Mouse (Mus musculus): ENCODE data around the gene Msi2.

Msi2 gene

DNA sequence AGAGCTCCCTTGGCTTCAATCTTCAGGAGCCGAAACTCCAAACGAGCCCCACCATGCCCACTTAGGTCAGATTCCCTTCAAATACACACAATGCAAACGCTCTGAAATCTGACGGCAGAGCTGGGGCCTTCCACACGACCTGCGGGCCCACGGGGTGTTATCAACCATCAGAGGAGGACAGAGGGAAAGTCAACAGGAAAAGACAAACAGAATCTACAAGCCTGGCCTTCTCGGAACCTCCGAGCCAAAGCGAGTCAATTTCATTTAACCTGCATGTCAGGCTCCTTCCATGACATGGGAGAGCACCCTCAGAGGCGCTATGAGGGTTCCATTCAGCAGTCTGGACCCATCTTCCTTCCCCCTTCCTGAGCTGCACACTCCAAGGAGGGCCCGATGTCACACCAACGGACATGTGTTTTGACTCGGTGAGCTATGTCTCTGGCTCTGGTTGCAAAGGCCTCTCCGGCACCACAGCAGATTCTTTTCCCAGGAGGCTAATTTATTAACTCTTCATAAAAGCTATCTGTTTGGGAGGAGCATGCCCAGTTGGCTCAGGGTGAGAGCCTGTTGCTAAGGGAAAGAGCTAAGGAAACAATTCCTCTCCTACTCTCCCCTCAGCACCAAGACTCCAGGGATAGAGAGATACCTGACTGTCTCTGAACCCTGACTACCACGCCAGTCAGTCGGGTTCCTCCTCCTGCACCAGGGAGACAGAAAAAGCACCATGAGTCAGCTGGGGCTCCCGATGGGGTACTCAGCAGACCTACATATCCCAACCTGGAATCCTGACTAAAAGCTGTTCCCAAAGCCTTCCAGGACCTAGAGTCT, 42.6 kb downstream of the Msi2 start:
- no peak for DNase-seq (ENCODE audit: low spot score)

DNA sequence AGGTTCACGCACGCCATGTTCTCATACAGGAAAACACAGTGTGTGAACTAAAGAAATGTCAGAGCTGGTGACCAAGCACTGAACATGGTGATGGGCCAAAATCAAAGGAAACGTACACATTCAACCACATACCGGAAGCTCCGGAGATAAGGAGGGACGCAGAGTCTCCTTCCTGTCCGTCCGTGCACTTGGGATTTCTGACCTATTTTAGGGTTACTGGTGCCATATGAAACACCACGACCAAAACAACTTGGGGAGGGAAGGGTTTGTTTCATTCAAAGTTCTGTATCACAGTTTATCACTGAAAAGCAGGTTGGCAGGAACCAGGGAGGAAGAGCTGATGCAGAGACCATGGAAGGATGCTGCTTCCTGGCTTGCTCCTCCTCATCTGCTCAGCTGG, 44.2 kb downstream of the Msi2 start:
- DNase-seq (ENCODE audit: low spot score), result no peak

DNA sequence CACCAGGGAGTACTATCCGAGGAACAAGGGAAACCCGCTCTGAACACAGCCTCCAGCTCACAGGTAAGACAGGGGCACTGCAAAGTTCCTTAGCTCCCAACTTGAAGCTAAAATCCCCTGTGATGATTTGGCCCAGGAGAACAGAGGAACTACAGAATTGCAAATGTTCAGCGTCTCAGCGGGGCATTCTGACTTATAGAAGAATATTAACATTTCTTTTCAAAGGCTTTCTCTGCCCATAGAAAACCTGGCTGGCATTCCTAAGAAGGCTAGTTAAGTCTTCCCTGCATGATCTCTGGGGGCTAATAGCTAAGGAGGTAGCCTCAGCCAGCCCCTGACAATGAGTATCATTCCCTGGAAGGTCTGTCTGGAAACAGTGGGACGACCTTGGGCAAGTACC, 47.4 kb downstream of the Msi2 start:
- no peak for DNase-seq (ENCODE audit: low spot score)

DNA sequence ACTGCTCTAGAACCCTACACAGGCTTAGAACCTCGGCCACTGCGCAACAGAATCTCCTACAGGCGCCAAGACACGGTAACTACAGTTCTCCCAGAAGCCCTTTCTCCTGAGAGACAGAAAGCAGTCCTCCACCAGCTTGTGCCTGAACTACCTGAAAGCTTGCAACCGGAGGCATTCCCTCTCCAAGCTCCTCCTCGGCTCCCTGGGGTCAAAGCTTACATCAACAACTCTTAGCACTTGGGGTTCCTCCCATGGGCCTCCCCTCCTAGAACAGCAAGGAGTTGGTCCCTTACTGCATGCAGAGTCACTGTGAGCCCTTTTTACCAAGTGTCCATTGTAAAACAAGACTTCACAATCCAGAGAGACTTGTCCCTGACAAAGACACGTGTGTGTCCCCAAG, 49.2 kb downstream of the Msi2 start:
- no peak for DNase-seq (ENCODE audit: low spot score)

DNA sequence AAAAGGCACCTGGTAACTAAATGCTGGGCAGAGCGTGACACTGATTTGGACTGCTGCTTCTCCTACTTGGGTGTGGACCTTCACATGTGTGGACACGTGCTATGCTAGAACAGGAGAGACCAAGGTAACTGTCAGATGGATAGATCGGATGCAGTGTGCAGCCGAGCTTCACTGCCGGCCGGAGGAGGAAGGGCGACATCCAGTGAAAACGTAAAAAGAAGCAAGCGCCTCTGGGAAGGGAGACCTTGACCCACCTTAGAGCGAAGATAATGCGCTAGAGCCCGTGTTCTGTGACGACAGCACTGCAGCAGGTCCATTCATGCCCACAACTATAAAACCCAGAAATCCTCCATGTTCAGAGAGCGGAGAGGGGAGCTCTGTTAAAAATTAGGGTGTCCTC, 50.0 kb downstream of the Msi2 start:
- no peak for DNase-seq (ENCODE audit: low spot score)

DNA sequence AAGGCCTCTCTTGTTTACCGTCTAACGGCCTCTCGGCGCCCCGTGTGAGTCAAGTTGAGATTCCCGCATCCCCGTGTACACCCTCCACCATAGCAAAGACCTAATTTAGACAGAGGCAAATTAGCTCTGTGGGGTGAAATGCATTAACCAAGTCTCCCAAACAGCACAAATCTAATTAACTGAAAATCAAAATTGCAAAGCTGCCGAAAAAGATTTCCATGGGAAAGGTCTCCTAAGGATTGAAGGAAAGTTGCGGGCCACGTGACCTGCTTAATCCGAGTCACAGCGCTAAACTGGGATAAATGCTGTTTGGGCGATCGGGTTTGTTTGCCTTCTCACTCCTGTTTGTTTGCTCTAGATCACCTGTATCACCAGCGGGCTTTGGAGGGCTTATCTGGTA, 52.5 kb downstream of the Msi2 start:
- no peak for DNase-seq (ENCODE audit: low spot score)

DNA sequence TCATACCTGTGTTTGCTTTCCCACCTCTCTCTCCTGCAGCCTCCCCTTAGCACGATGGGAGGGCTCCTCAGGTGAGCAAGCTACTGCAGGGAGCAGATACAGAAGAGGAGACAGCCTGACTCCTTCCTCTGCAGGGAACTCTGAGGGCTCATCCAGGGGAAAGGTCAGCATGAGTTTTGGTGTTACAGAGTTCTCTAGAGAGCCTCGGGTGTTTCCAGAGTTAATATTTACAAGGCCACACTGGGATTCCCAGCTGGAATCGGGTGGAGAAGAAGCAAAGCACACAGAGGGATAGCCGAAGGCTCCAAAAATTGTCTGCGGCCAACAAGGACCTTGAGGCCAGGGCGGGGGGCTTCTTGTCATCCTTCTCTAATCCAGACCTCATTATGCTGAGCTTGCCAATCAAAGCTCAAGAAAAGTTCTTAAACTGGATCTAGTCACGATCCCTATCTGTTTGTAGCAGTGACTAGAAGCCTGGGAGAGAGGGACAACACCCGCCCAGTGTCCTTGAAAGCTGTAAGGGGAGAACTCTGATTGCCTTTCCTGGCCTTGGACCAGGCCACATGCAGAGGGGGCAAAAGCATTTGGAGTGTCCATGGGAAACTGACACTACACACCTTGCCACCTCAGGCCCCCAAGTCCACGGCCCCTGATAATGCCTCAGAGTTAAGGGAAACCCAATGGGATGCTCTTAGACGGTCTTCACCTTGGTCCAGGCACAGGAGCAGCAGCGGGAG, 56.7 kb downstream of the Msi2 start:
- DNase-seq (ENCODE audit: low spot score), result no peak

DNA sequence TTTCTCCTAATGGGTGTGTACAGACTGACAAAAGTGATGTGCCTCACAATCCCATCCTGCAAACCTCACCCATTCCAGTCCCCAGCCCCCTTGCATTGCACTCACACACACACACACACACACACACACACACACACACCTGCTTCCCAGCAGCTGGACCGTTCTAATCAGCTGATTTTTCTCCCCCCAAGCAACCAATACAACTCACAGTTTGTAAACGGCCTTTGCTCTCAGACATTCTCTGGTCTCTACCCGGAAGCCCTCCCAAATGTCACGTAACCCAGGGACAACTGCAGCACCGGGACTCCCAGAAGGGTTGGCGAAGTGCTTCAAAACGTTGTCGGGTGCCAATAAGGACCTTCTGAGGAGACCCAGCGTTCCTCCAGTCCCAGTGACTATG, 57.9 kb downstream of the Msi2 start:
- DNase-seq (ENCODE audit: low spot score), result no peak

DNA sequence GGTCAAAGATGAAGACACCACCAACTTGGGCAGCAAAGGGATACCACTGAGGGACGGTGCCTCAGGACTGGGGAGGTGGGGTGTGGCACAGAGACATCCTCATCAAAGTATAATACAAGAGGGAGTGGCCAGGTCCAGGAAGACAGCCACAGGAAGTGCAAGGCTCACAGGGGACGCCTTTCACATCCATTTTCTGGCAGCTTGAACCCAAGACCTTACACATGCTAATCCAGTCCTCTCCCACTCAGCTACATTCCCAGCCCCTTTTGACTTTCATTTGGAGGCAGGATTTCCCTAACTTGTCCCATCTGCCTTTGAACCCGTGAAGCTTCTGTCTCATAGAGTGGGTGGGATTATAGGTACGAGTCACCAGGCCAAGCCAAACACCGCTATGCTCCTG, 59.4 kb downstream of the Msi2 start:
- no peak for DNase-seq (ENCODE audit: low spot score)

DNA sequence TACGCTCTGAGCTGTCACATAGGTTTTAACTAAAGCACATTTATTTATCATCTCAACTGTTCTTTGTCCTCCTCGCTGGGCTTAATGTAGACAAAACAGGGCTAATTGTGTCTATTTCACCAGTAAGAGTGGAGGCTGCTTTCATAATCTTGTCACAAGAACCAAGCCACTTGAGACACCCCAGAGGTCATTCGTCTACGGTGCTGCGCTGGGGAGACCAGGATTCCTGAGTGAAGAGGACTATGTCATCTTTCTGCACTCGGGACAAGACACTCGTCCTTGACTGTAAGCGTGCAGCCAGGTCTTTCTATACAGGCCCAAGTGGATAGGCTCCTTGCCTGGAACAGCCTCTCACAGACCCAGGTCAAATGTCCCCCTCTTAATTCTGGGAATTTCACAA, 62.5 kb downstream of the Msi2 start:
- no peak for DNase-seq (ENCODE audit: low spot score)

DNA sequence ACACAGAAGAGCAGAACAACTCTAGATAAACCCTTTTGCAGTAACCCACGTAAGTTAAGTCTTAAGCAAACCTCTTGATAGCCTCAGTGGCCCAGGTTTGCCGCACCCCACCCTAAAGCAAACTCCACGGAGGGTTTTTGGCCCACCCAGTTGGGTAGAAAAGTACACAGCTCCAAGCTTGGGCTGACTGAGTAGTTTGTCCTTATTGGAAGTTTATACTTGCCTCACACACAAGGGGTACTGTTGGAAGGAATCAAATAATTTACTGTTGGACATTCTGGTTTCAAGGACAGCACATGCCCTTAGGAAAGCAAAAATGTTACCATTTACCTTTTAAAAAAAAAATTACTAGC, 63.1 kb downstream of the Msi2 start:
- no peak for DNase-seq (ENCODE audit: low spot score)

DNA sequence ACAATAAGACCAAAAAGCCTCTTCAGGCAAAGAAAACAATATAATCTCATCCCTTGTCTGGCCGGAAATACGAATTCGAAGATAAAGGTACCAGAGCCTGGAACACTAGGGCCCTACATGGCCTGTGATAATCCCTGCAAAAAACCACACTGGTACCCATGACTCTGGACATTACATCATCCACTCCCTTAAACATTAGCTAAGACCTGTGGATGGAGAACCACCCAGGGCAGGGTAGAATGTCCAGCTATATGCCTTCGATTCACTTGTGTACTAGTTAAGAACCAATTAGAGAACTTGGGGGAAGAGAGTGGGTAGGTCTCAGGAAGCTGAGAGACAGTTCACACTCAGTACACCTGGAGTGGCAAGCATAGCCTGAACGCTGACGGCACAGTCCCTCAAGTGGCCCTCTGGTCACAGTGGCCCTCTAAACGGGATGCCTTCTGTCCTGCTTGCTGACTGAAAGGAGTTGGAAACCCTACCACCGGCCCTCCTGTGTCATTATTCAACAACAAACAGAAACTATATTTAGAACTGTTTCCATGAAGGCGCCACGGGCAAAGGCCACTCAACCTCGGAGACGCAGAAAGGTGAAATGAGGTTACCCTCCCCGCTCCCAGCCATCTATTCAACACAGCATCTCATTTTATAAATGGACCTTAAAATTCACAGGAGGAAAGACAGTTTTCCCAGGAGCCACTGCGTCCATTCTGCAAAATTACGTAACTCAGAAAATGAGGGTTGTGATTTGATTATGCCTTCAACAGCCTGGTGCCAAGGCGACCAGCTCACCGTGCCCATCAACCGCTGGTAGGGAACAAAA, 63.7 kb downstream of the Msi2 start:
- no peak for DNase-seq (ENCODE audit: low spot score)

DNA sequence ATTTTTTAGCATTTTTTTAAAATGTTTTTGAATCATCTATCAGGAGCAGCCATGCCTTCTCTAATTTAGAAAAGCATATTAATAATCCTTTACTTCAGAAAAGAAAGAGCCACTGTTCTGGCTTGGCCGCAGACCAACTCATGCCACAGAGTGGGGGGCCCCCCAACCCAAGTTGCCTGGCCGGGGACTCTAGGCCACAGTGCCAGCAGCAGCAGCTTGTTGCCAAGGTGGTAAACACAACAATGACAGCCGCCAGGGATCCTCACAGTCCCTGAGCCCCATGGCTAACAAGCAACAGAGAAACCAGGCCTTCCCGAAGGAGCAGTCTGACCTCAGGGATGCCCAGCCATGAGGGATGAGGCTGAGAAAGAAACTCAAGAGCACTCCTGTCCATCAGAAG, 68.0 kb downstream of the Msi2 start:
- no peak for DNase-seq (ENCODE audit: low spot score)

DNA sequence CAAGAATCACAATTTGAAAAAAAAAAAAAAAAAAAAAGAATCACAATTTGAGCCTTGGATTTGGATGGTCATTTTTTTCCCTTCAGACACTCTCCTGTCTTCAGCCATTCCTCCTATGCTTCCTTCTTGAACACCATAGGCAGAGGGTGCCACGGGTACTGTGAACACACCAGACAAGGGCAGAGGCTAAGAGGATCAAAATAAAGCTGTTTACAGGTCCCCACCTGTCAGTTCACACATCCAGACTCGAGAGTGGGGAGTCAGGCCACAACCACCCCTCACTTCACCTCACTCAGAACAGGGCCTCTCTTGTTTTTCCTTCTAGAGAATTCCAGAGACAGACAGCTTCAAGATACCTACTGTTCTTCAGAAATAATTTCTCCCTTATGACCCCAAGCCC, 69.3 kb downstream of the Msi2 start:
- DNase-seq (ENCODE audit: low spot score), result no peak

DNA sequence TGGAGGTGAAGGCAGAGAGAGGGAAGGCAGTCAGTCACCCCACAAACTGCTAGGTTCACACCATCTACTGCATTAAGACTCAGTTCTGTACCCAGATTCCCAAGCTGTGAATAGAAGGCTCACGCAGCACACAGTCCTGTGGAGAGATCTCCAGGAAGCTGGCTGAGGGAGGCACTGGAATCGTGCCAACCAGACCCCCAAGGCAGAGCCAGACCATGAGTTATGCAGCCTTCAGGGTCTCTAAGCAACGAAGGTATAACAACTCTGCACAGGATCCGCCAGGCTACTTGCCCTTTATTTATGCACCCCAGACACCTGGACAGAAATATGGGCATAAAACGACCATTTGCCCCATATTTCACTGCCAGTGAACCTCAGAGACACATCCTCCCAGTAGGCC, 69.9 kb downstream of the Msi2 start:
- DNase-seq (ENCODE audit: low spot score), result no peak

DNA sequence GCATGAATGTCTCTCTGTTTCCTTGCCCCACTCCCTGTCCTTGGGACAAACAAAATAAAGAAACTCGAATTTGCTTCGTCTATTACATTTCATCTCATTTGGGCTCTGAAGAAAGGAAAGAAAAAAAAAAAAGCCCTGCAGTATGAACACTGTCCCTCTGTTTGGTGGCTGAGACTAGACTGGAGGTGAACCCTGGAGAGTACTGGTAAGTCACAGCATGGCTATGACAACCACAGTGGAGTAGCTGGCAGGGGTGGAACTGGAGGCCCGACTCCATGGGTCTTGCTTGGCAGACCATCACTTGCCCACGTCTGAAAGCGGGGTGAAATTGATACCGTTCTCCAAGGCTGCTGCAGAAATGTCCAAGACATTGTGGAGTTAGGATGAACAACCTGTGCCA, 71.8 kb downstream of the Msi2 start:
- DNase-seq (ENCODE audit: low spot score), result no peak

DNA sequence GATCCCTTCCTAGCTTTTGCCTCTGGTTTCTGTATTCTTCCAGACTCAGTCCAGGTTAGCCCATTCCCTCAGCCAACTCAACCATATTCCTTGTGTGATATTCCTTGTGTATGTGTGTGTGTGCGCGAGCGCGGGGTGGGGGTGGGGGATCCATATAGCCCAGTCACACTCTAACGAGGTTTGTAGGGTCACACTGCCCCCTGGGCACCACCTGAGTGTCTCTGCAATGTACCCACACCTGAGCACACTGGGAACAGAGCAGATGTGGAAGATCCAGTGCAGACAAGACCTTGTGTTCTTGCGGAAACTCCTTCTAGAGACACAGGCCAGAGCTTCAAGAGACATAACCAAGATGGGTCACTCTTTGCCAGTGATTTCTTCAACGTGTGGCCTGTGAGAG, 72.5 kb downstream of the Msi2 start:
- no peak for DNase-seq (ENCODE audit: low spot score)

DNA sequence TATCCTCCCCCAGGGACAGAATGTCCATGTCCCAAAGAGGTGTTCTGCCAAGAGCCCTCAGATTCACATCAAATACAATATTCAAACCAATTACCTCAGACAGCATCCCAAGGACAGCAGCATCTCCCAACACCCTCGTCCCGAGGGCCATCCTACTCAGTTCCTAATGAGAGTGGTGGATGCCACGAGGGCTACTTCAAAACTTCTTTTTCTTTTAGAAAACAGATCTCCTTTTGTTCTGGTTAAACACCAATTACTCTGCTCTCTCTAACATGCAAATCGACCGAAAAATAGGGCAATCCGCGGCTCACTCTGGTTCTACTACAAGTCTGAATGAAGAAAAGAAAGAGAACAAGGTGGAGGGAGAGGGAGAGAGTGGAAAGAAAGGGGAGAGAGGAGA, 73.6 kb downstream of the Msi2 start:
- no peak for DNase-seq (ENCODE audit: low spot score)

DNA sequence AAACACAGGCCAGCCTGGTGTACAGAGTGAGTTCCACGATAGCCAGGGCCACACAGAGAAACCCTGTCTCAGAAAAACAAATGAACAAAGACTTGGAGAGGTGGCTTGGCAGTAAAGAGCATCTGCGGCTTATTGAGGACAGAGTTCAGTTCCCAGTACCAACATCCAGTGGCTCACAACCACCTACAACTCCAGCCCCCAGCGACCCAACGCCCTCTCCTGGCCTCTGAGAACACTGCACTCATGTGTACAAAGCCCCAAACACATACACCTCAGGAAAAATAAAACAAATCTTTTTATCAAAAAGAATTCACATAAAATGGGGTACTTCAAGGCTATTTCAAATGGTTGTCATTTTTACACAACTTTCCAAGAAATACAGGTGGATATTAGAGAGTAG, 78.5 kb downstream of the Msi2 start:
- no peak for DNase-seq (ENCODE audit: low spot score)

DNA sequence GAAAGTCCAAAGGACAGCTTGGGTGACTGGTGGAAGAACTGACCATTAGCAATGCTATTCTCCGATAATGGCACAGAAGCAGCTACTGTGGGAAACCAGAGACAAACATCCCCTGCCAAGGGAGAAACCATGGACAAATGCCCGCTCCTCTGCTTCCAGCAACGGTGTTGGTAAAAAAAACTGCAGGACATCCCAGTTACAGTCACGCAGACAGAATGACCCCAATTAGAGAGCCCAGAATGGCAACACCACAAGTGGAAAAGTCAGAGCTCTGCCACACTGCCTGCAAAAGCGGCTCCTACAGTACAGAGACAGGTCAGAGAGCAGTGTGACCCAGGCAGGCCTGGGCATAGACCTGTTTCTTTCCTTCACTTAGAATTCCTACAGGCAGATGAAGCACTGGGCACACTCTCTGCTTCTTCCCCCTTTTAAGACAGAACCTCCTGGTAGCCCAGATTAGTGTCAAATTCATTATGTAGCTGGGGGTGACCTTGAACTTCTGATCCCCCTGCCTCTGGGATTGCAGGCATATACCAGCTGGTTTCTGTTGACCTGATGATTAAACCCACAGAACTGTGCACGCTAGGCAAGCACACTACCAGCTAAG, 79.3 kb downstream of the Msi2 start:
- DNase-seq (ENCODE audit: low spot score), result no peak

DNA sequence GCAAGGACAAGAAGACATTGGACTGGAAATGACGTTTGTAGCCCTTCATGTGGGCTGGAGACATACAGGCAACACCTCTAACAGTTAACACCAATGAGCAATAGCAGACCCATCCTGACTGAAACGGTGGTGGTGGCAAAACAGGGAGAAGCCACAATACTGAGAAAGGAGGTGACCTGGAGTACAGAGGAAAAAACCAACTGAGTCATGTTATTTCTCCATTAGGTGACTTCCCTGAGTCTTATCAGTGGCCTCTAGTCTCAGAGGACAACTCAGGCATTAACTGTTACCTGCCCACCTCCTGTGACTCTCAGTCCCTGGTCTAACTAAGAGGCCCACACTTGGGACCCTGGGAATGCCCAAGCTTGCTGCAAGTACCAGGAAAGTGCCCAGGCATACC, 80.1 kb downstream of the Msi2 start:
- no peak for DNase-seq (ENCODE audit: low spot score)

DNA sequence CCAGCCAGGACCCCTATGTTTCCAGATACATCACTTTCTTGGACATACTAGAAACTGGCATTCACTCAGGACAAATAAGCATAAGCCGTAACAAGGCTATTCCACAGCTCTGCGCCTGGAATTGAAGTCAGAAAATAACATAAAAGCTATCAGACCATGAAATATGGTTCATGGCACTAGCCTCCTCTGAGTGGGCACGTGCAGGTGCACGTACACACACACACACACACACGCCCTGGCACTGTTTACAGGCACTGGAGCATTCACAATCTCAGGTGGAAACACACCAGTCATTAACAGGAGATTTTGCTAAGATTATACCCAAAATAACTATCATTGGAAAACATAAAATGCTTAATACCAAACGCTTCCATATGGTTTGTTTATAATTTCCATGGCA, 81.4 kb downstream of the Msi2 start:
- DNase-seq (ENCODE audit: low spot score), result no peak

DNA sequence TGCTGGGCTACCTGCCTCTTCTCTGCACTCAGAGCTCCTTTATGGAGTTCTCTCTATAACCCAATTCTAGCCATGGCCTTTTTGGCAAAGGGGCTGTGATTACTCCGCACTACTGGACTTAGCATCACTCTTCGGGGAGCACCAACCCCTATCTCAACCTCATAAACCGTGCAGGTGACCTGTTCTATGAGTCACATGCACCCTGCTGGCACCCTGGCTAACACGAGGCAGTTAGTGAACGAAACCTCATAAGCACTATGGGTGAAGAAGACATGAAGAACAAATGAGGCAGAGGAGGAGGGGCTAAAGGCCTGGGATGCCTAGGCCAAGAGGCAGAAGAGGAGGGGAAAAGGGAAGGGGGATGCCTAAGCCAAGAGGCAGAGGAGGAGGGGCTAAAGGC, 82.0 kb downstream of the Msi2 start:
- DNase-seq (ENCODE audit: low spot score), result no peak
